Mouse (Mus musculus): Measurements from ENCODE around the gene Wars2. TPM values are rescaled to one million over a fixed set of nuclear protein-coding genes. Genes with fewer than 3 reads are reported as not detected.
A peak's percentile ranks its signal among the peaks of the same experiment; 100 is the strongest.

Gene Wars2
- polyA plus RNA-seq (2012; rRNA removed) = 5.4 and 5.6 TPM in 2 replicates

DNA sequence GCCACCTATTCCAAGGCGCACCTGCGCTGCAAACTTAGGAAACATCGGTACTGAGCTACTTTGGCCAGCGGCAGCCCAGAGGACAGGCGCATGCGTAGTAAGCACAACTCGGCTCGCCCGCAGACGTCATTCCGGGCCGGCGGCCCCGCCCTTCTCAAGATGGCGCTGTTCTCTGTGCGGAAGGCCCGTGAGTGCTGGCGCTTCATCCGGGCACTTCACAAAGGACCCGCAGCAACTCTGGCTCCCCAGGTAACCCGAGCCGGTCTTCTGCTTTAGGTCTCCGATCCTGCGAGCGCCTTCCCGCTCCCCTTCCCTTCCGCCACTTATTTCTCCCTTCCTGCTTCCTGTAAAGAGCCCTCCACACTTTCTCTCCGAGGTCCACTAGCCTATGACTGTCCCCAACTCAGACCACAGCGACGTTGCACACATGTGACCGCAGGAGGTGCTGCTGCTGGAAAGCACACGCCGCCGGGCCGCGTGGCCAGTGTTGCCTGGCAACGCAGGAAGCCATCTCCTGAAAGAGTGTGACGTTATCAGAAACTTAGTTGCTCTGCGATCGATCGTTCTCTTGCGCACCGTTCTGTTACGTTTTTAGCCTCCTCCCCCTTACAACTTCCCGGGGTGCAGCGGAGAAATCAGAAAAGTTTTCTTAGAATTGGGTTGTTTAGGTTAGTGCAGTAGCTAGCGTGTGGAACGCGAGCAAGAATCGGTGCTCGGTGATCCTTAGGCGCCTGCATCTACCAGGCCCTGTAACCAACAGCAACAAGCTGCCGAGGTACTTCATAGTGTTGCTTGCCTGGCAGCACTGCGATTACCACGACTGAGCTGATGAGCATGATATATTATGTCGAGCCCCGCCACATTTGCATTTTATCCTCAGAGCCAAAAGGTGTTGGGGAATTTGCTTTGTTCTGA is at the start of gene Wars2:
Gene Wars2, plus strand, starts transcription at position 129 of the 915 bp plus-strand sequence.
- DNase-seq (ENCODE audit: low read depth, low spot score) = peak; percentile 83
- under 1% methylated on average over 57 of the region's 57 CpGs for WGBS

DNA sequence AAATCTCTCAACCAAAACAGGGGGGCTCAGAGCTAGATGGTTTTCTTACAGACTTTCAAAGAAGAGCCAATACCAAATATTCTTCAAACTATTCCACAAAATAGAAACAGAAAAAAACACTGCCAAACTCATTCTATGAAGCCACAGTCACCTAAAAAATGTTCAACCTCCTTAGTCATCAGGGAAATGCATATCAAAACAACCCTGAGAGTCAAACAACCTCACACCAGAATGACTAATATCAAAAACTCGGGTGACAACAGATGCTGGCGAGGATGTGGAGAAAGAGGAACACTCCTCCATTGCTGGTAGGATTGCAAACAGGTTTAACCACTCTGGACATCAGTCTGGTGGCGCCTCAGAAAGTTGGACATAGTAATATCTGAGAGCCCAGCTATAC is 44.1 kb upstream of the Wars2 start:
- 67% methylated on average over 3 of the region's 3 CpGs for WGBS
- no peak for DNase-seq (ENCODE audit: low read depth, low spot score)

DNA sequence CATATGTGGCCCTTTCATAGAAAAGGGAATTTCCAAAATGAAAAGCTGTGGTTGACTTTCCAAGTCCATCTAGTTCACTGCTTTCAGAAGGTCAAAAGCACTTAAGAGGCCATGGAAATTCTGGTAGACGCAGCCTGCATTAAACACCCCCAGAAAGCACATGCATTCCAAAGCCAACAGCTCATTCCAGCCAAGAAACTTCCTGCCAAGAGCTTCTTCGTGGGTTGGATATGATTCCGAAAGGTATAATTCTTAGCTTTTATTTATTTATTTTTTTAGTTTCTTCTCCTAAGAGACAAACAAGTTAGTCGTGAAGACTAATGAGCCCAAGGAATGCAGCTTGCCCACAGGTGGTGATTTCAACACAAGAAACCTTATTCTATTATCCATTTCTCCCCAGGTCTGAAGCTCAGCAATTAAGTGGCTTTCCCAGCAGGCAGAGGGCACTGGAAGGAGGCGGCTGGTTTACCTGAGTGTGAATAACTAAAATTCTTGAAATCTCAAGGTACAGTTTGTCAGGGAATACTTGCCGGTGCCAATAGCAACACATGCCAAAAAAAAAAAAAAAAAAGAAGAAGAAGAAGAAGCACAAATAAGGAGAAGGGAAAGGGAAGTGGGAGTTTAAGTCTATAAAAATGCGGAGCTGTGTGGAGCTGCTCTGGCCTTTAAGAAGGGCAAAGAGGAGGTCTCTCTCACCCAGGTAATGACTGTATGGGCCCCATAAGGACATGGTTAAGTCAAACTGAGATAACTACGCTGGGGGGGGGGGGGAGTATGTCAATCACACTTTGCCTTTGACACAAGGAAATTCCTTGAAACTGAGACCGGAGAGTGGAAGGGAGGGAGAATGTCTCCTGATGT is 30.3 kb upstream of the Wars2 start:
- WGBS = 58% methylated on average over 9 of the region's 9 CpGs
- DNase-seq (ENCODE audit: low read depth, low spot score) = no peak

DNA sequence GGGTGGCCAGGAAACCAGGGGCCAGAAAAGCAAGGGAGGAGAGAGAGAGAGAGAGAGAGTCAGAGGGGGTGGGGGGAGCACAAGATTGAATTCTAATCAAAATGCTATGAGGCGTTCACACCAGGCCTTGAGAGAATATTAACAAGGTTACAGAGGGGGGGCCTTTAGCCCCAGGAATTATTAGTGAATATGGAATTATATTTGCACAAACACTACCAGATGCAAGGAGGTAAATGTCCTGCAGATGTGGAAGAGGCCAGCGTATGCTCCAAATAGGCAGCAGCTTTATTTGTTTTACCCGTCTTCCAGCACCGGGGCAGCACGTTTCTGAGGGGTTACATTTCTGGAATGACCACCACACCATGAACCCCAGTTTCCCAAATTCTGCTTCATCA is 29.7 kb upstream of the Wars2 start:
- 84% methylated on average over 5 of the region's 5 CpGs for WGBS
- no peak for DNase-seq (ENCODE audit: low read depth, low spot score)

DNA sequence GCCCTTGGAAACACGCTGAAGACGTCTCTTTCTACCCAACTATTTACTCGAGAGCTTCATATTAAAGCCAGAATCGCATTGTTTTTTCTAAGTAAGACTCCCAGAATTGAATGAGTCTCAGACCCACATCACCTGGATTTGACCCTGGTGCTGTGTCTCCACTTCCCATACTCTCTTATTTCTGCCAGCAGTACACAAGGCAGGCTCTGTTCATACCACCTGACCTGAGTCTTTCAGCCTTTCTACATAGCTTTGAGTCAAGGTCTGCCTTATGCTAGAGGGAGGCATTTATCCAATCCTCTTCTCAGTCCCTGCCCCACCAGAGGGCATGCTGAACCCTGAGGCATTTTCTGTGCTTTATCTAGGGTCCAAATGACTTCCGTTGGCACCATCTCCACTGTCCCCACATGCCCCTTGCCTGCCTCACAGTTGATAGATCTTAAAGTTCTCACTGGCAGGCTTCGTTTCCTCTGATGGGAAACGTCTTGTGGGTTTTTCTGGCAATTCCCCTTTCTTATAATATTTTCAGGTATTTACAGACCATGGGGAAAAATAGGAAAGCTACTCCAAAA is 27.5 kb upstream of the Wars2 start:
- no peak for DNase-seq (ENCODE audit: low read depth, low spot score)
- 79% methylated on average over 7 of the region's 7 CpGs for WGBS

DNA sequence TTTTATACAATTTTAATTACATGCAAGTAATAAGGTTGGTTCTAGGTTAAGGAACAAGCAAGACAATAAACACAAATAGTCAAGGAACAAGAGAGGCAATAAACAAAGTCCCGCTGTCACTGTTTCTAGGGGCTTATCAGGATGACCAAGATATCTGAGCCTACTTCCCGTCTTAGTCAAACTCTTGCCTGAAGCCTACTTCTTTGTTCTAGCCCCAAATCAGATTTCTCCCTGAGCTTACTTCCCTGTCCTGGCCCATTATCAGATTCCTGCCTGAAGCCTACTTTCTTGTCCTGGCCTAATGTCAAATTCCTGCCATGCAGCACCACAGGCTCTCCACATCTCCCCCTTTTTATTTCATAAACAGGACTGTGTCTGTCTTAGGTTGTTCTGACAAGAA is 19.9 kb upstream of the Wars2 start:
- DNase-seq (ENCODE audit: low read depth, low spot score) = no peak
- WGBS = 38% methylated on average over 2 of the region's 2 CpGs

DNA sequence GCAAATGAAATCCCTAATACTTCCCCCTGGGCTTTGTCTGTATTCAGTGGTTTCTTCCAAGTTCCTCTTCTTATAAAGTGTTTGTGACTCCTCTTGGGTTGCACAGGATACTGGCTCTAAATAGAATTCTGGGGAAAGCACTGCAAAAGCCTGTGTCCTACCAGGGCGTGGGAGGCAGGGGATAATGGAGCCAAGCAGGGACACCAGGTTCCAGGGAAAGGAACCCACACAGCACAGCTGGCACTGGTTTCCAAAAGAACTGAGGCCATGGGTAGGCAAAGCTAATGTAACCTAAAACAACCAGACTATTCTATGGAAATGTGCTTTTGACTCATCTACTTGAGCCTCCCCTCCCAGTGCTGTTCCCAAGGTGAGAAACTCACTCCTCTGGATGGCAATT is 10.3 kb upstream of the Wars2 start:
- WGBS = 76% methylated on average over 1 of the region's 1 CpGs

DNA sequence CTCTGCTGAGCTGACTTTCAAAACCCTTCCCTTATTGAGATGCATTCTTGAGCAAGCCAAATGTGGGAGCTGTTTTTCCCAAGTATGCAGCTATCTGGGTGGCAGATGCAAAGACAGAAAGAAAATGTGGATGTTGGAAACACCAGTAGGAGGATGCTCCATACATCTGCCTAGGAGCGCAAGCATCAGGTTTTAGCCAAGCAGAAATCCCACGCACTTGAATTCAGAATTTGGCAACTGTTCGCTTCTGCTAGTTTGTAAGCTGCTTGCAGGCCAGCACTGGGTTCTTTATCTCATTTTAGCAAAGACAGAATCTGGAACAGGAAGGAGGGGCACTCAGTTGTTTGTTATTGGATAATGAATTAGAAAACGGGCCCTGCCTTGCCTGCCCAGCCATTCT is 8.9 kb upstream of the Wars2 start:
- no peak for DNase-seq (ENCODE audit: low read depth, low spot score)
- 78% methylated on average over 4 of the region's 4 CpGs for WGBS

More for the DNA sequence above, 10.3 kb upstream of the Wars2 start:
- DNase-seq (ENCODE audit: low read depth, low spot score) = no peak

DNA sequence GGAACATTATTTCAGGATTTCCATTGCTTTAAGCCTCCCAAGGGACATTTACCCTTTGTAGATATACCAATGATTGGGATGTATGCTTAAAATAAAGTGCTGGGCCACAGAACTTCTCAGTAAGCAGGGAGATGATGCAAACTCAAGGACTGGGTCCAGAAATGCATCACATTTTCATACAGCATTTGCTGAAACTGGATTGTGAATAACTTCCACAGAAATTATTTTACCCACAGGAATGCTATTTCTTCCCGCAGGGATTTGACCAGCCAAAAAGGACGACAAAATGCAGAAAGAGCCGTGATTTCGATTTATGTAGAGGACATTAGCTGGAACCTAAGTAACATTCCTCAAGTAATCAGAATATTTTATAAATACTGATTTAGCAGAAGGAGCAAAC is 7.0 kb upstream of the Wars2 start:
- no peak for DNase-seq (ENCODE audit: low read depth, low spot score)
- WGBS = 90% methylated on average over 4 of the region's 4 CpGs

DNA sequence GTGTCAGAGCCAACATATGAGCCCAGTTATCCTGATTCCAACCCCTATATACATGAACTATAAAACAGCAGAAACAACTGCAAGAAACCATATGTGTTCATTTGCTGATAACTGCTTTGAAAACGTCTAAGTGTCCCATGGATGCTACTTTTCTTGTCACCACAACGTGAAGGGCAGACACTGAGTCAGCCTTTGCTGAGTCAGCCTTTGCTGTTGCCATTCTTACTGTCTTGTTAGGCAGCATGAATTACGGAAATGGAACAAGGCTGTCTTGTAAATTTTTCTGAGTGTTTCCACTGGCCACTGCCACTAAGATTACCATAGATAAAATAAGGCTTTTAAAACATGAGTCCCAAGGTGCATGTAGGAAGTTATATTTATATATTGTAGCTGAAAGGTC is 7.0 kb downstream of the Wars2 start:
- 72% methylated on average over 3 of the region's 3 CpGs for WGBS
- DNase-seq (ENCODE audit: low read depth, low spot score) = no peak

DNA sequence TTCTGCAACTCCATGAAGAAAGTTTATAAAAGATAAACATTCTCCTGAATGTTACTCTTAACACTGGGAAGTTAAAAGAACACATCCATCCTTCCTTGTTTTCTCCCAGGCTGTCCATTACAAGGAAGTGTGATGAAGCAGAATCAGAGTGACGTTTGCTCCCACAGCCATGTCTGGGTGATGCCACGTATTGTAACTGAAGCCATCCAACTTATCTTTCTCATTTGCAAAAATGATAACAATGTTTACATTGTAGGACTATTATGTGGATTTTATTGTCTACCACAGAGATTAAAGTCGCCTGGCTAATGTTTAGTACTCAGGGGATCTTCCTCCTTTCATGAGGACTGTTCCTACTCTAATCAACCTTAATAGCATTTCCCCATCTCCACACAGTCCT is 8.2 kb downstream of the Wars2 start:
- 22% methylated on average over 3 of the region's 3 CpGs for WGBS
- DNase-seq (ENCODE audit: low read depth, low spot score) = no peak

DNA sequence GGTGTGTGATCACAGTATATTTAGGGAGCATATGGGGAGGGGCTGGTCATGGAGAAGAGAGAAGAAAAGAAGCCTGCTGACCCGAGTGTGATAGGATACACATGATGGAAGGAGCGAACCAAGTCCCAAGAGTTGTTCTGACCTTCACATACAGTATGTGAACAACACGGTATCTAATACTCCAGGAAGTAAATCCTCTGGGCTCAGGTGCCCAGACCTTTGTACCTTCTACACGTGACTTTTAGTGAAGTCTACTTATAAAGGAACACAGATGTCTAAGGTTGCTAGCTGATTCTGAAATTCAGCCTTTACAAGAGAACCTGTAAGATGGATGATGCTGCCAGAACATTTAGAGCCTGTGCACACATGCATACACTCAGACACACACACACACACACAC is 15.4 kb downstream of the Wars2 start:
- no peak for DNase-seq (ENCODE audit: low read depth, low spot score)
- WGBS = 63% methylated on average over 4 of the region's 4 CpGs

DNA sequence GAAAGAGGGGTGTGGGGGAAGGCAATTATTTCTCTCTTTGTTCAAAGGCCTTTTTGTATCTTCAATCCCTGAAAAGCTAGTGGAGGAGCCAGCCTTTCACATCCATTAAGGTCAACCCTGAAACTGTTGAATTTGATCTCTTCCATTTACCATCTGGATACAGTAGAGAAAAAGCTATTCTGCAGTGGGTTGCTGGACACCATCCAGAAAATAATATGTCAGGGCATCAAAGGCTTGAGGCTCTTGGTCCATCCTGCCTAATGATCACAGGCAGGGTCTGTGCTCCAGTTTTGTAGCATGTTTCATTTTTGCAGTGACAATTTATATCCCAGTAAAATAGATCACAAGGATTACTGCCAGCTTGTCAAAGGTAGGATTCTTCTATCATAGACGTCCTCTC is 16.1 kb downstream of the Wars2 start:
- 75% methylated on average over 1 of the region's 1 CpGs for WGBS
- DNase-seq (ENCODE audit: low read depth, low spot score) = no peak

DNA sequence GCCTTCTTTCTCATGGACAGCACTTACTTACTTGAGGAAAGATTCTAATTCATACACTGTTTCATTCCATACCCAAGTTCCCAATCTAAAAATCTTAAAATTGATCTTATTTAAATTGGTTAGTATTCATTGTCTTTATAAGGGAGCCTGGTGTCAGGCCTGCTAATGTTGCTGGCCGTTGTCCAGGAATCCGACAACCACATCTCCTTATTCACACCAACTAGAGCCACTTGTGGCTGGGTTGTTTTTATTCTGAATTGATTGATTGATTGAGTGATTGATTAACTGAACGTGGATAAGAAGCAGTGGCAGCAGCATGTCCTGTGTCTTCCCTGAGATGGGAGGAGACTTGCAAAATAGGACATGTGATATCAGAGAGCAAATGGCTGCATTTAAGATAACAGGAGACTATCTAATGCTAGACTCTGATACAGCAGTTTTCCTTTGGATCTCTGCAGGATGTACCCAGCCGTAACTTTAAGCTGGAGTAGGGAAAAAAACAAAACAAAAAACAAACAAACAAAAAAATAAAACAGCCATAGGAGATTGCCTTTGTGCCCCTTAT is 16.7 kb downstream of the Wars2 start:
- WGBS = 70% methylated on average over 4 of the region's 4 CpGs
- no peak for DNase-seq (ENCODE audit: low read depth, low spot score)

DNA sequence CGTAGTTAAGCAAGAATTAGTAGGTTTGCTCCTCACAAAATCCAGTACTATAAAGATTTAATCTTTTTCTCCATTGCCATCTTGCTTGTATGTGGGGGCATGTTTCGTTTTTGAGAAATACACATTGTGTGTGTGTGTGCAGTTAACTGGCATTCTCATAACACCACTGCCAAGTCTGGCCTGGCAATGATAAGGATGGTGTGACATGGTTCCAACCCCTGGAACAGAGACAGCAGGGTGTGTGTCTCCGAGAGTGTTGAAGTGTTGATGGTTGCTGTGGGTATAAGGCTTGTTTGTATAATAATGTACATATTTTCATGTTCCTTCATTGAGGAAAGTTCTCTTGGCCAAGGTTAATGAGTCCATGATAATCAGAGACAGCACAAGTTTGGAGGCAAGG is 19.1 kb downstream of the Wars2 start:
- no peak for DNase-seq (ENCODE audit: low read depth, low spot score)
- 92% methylated on average over 3 of the region's 3 CpGs for WGBS

DNA sequence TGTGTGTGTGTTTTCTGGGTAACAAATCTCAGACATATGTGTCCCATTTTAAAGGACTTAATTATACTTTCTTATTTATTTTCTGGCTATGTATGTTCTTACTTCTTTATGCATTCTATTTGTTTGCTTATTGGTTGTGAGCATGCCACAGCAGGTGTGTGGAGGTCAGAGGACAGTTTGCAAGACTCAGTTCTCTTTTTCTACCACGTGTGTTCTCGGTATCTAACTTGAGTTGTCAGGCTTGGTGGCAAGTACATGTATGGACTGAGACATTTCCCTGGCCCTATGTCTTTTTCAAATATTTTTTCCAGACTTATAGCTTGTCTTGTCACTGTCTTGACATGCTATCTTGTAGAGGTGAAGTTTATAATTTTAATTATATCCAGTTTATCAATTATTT is 21.3 kb downstream of the Wars2 start:
- DNase-seq (ENCODE audit: low read depth, low spot score) = no peak
- 85% methylated on average over 2 of the region's 2 CpGs for WGBS

DNA sequence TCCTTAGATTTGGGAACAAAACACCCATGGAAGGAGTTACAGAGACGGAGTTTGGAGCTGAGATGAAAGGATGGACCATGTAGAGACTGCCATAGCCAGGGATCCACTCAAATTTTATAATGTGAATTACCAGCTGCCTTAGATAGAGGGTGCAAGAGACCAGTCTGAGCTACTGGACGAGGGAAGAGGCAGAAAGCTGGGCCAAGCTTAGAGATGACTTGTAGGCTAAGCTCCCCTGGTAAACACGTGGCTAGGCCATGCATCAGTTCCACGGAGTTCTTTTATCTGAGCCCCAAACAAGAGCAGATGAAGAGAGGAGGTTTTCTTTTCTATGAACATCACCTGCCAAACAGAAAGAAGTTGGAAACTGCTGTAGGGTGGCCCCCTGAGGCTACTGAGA is 26.9 kb downstream of the Wars2 start:
- 68% methylated on average over 4 of the region's 4 CpGs for WGBS
- no peak for DNase-seq (ENCODE audit: low read depth, low spot score)

DNA sequence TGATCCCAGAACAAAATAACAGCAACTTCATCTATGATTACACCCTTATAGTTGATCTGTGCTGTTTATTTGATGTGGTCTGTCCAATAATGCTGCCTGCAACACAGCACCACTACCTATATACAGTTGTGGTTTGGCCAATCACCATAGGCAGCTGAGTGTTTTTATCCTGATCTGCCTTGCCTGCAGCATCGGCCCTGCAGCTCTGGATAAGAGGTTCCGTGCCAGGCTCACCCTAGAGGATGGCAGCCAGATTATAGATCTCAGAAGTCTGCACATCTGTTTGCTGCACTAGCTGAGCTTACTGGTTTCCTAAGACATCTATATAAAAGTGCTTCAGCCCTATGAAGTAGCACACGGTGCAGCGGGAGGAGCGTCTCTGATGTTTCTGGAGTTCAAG is 32.3 kb downstream of the Wars2 start:
- no peak for DNase-seq (ENCODE audit: low read depth, low spot score)
- WGBS = 79% methylated on average over 5 of the region's 5 CpGs

DNA sequence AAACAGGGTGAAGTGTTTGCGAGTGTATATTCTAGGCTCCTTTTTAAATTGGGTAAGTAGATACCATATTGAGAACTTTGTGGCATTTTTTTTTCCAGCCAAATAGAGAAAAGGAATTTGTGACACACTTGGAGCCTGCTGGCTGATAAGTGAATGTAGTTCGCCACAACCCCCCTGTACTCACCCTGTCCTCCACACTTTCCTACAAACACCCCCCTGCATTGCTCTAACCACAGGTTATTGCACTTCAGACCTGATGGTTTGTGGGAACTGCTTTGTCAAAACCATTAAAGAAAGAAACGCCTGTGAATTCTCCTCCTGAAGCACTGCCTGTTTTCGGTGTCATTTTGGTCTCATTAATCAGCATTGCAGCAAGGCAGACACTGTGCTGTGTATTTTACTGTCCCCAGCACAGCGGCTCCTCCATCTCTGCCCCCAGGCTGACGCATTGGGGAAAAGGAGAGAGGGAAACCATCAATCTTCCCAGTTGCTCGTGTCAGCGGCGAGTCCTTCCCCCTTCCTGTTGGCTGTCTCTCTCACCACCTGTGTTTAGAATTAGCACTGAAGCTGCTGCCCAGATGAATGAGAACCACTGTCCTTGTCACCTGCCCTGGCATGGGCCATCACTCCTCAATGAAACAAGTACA is 33.9 kb downstream of the Wars2 start:
- DNase-seq (ENCODE audit: low read depth, low spot score) = no peak

More for the DNA sequence above, 33.9 kb downstream of the Wars2 start:
- WGBS = 64% methylated on average over 9 of the region's 9 CpGs

Data from large intestine, adult 2 months (tissue).